Mouse (Mus musculus) embryo, embryonic 10 days (tissue): Measurements from ENCODE around the gene Map7.

ENCODE experiments used
- DNase-seq: peaks from one replicate; pipeline ENCODE4 v3.0.0-alpha.2; 2015; ENCODE audit warnings: low spot score

The Map7 gene

DNA sequence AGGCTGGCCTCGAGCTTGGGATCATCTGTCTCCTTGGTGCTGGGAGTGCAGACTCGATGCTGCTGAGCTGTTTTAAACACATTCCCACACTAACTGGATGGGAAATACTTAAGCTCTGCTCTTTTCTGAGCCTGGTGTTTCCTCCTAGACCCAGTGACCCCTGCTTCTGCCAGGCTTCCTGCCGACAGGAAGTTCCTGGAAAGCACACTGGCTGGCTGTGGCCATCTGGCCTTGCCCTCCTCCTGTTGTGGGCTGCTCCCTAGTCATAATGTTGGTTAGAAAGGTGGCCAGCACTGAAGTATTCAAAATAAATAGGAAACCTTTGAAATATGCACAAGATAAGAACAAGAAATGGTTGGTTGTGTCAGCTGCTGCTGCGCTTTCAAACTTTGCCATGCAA is 86.2 kb downstream of the Map7 start:
- DNase-seq, result peak; percentile 55

DNA sequence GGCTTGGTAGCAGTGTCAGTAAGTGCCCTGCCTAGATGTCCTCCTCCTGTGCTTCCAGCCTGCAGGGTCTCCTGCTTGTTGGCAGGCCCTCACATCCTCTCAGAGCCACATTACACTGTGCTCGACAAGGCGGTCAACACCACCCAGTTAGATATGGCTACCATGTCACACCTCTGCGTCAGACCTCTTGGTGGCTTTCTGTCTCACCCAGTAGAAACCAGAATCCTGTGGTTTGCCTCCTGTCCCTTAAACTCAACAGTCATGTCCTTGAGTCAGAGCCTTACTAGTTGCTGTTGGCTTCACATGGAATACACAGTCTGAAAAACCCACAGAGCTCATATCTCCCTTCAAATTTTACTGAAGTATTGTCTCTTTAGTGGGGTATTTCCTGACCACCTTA is 87.4 kb downstream of the Map7 start:
- DNase-seq, result no peak

- DNase-seq, result no peak
Measured at GRCm38 (mm10) chr10:20236241-20236640, 88.0 kb downstream of the Map7 start.

DNA sequence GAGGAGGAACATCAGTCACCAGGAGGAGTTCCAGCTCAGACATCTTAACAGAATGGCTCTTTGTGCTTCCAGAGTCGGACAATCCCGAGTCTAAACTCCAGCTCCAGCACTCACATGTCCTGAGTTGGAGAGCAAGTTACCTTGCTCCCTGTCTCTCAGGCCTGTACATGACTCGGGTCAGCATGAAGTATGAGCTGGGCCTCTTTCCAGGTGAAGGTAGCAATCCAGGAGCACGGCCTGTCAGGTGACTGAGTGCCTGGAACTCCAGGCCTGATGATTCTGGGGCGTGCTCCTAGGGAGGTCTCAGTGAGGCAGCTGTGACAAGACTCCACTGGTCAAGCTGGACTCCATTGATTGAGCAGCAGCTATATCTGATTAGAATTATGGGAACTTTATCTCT is 90.0 kb downstream of the Map7 start:
- no peak for DNase-seq

DNA sequence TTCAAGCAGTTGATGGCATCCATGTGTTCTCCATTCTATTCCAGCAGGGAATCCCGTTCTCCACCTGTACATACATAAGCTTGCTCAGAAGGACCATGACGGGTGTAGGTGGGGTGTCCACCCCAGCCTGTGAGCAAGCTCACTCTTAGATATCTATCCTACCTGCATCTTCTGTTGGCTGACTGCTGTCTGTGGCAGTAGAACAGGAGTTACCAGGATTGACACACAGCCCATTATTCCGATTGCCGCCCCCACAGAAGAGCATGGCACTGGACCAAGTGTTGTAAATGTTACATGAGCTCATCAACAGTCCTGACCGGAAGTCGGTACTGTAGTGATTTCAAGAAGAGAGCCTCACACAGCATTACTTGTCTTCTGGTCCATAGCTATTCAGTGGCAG is 92.6 kb downstream of the Map7 start:
- no peak for DNase-seq

GRCm38 (mm10) chr10:20243321-20243720 is 95.0 kb downstream of the Map7 start:
- DNase-seq, result no peak

- DNase-seq, result no peak
Measured at GRCm38 (mm10) chr10:20245082-20245481, 96.8 kb downstream of the Map7 start.

- DNase-seq, result no peak
Measured at GRCm38 (mm10) chr10:20249091-20249490, 100.8 kb downstream of the Map7 start.

DNA sequence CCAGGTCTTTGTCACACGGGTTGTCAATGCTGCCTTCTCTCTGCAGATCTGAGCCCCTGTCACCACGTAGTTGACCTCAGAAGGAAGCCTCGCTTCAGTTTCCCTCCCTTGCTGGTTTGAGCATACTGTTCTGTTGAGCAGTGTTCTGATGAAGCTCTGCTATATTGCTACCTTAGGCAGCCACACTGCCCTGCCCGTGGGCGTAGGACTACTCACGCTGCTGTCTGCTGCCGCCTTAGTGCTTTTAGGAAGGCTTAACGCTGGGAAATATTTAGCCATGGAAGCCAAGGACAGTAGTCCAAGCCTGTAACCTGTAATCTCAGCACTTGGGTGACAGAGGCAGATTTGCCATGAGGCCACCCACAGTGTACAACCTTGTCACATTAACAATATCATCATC is 107.3 kb downstream of the Map7 start:
- no peak for DNase-seq

GRCm38 (mm10) chr10:20257054-20257643 is 108.9 kb downstream of the Map7 start:
- no peak for DNase-seq

DNA sequence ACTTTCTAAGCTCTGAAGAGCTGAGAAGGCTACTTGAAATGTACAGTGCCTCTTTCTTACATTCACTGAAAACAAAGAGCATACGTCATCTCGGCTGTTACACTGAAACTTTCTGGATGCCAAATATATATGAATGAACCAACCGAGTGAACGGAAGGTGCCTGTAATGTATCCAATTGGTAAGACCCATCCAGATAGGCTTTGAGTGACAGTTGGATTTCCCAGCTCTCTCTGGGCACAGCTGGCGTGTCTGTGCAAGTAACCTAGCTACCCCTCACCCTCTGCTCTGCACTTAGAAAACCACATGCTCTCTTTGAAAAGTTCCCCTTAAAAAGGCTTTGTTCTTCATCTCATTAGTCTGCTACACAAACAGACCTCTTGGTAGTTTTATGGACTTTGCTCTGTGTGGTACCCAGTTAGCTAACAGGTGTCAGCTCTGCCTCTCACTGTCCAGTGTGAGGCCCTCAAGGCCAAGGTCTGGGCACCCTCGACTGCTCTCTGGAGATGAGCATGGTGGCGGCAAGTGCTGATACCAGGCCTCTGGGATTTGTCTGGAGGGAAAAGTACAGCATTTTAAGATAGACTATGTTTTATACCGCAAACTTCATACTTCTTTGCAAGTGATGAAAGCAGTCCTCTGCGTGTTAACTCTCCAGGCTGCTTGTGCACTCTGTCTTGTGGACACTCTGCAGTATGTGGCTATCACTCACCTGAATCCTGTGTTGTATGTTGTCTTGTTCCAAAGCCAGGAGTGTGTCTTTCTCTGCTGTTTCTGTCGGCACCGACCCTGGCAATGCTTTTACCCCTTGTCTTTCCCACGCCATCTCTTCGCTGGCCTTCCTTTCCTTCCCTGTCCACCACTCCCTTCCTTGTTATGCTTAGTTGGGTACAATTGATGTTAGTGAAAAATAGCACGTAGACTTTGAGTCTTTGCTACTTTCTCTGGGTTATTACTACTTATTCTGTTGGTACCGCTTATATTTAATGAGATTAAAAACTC is 109.8 kb downstream of the Map7 start:
- no peak for DNase-seq

GRCm38 (mm10) chr10:20259476-20259875 is 111.2 kb downstream of the Map7 start:
- DNase-seq, result no peak

- no peak for DNase-seq
Measured at GRCm38 (mm10) chr10:20262896-20263295, 114.6 kb downstream of the Map7 start.

GRCm38 (mm10) chr10:20264479-20264878 is 116.2 kb downstream of the Map7 start:
- DNase-seq, result no peak

DNA sequence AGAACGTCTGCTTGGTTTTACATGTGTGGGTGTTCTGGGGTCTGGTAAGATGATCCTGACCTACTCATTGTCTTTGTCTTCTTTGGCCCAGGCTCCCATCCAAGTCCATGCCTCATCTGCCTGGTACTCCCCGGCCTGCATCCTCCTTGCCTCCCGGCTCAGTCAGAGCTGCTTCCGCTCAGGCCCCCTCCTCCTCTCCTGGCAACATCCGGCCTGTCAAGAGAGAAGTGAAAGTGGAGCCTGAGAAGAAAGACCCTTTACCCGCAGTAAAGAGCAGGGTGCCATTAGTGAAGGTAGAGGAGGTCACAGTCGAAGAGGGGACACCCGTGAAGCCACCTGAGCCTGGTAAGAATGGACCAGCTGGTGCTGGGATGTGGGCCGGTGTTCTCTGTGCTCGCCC is 118.8 kb downstream of the Map7 start:
- DNase-seq, result no peak

DNA sequence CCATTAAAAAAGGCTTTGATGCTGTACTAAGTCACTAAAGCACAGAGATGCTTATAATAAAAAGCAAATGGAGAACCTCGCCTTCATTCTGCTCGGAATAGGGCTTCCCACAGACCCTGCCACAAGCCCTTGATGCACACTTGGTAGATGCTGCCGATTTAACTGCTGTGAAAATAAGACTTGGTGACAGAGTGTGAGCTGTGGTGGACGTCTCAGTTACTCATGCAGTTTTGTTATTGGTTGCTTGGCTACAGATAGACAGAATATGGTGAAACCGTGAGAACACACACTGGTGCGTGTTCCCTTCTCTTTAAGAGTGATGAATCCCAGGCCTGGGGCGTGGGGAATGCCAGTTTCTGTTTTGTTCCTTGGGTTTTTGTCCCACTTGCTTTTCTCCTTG is 120.7 kb downstream of the Map7 start:
- DNase-seq, result no peak

- no peak for DNase-seq
Measured at GRCm38 (mm10) chr10:20272380-20272779, 124.1 kb downstream of the Map7 start.

DNA sequence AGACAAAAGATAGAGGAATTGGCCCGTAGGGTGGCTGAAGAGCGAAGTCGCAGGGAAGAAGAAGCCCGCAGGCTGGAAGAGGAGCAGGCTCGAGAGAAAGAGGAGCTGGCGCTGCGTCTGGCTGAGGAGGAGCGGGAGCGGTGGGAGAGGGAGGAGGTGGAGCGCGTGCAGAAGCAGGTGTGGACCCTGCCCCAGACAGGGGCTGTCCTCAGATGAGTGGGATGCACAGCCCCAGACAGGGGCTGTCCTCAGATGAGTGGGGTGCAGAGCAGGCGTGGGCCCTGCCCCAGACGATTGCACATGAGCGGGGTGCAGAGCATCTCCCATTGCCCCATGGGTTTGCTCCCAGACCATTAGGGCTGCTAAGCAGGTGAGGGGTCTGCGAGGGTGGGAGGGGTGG is 125.0 kb downstream of the Map7 start:
- DNase-seq, result no peak

- DNase-seq, result no peak
Measured at GRCm38 (mm10) chr10:20274022-20274421, 125.8 kb downstream of the Map7 start.

- no peak for DNase-seq
Measured at GRCm38 (mm10) chr10:20281456-20281855, 133.2 kb downstream of the Map7 start.

DNA sequence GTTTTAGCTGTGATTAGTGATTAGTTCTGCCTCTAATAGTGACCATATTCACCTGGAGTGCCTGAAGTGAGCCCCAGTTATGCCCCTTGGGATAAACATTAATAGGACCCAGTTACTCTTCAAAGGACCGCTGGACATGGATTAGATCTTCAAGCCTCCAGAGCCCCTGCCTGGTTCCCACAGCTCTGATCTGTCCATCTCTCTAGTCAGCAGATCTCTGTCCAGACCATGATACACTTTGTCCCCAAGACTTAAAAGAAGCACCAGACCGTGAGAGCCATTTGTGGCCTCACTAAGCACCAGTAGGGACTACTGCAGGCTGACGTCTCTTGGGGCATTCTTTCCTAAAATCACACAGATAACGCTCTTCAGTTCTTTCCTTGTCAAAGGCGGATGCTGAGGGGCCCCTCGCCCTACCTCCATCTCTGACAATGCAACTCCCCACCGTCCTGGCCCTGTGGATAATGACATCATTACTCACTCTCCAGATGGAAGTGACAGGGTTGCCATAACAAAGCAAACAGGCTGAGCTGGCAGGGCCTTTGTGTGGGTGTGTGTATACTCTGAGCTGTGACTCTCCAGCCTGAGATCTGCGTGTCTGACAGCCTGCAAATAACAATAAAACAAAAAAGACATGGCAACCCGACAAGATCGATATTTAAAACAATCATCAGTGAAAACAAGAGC is 137.2 kb downstream of the Map7 start:
- peak; percentile 86 for DNase-seq

- peak; percentile 56 for DNase-seq
Measured at GRCm38 (mm10) chr10:20285994-20286836, 137.9 kb downstream of the Map7 start.
